Mouse (Mus musculus): Measurements from ENCODE around the gene Ldlr. TPM values are rescaled to one million over a fixed set of nuclear protein-coding genes. Genes with fewer than 3 reads are reported as not detected.

The Ldlr gene
- polyA plus RNA-seq, 1 experiment from 2014 or later: 18.8 TPM

DNA sequence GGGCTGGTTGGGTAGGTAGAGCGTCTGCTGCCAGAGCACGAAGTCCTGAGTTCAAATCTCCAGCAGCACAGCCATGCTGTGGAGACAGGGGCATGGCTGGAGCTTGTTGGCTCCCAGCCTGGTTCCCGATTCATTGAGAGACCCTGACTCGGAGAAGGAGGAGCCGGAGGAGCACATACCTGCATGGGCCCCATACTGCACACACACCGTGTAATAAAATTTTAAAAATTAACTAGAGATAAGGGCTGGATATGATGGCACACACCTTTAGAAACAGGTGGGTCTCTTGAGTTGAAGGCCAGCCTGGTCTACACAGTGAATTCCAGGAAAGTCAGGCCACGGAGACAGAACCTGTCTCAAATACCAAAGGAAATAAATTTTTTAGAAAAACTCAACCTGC is 10.7 kb downstream of the Ldlr start:
- no peak for ATAC-seq
- H3K27ac ChIP-seq (ENCODE audit: low read length): no peak overlapping the region
- H3K27me3 ChIP-seq (replicated peaks; ENCODE audit: control insufficient read depth, insufficient read depth, low read length): no peaks in the 10 kb centered on the region
- over 99% methylated on average over 7 of the region's 7 CpGs for WGBS
- no peaks in the 10 kb centered on the region for H3K9me3 ChIP-seq (ENCODE audit: control insufficient read depth, low read length)
- no peaks in the 10 kb centered on the region; the same call in 1 of the 2 replicates for H3K4me1 ChIP-seq (replicated peaks; ENCODE audit: control insufficient read depth, insufficient read depth, low read length)
- peaks cover 25% of the 10 kb centered on the region for H3K36me3 ChIP-seq (ENCODE audit: control insufficient read depth, insufficient read depth)
- H3K4me3 ChIP-seq (replicated peaks; ENCODE audit: low read length): no peak overlapping the region
- no peak overlapping the region for H3K4me2 ChIP-seq (ENCODE audit: low read length)
- H3K9ac ChIP-seq (replicated peaks; ENCODE audit: low read depth, low read length): no peak overlapping the region

DNA sequence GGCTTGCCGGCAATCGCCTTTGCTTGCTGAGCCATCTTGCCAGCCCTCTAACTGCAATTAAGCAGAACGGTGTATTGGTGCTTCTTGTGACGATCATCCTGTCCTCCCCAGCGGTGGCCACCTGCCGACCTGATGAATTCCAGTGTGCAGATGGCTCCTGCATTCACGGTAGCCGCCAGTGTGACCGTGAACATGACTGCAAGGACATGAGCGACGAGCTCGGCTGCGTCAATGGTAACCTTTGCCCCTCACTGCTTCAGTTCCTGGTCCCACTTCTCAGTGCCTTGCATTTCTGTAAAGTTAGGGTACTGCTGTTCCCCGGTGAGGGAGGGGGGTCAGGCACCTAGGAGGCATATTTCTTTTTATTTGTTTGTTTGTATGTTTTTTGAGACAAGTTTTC is 11.8 kb downstream of the Ldlr start:
- H3K36me3 ChIP-seq (ENCODE audit: control insufficient read depth, insufficient read depth): peaks cover 33% of the 10 kb centered on the region
- no peaks in the 10 kb centered on the region for H3K4me1 ChIP-seq (replicated peaks; ENCODE audit: control insufficient read depth, insufficient read depth, low read length)
- H3K4me3 ChIP-seq (replicated peaks; ENCODE audit: low read length): no peak overlapping the region
- no peaks in the 10 kb centered on the region for H3K27me3 ChIP-seq (replicated peaks; ENCODE audit: control insufficient read depth, insufficient read depth, low read length)
- 95% methylated on average over 14 of the region's 14 CpGs for WGBS
- H3K9ac ChIP-seq (replicated peaks; ENCODE audit: low read depth, low read length): no peak overlapping the region
- H3K9me3 ChIP-seq (ENCODE audit: control insufficient read depth, low read length): no peaks in the 10 kb centered on the region
- no peak overlapping the region for H3K4me2 ChIP-seq (ENCODE audit: low read length)
- H3K27ac ChIP-seq (ENCODE audit: low read length): no peak overlapping the region
- no peak for ATAC-seq

DNA sequence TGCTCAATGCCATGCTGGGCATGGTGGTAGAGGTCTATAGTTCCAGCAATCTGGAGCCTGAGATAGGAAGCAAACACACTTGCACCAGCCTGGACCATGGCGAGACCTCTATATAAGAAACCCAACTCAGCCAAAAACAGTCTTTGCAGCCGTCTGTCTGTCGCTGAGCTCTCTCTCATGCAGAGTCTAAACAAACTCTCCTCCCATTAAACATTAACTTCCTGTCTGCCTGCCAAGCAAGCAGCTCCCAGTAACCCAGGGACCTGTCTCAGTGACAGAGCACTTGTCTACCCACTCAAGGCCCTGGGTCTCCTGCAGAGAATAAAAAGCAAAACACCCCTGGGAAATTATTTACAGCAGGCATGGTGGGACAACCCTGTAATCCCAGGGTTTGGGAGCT is 13.3 kb downstream of the Ldlr start:
- H3K27me3 ChIP-seq (replicated peaks; ENCODE audit: control insufficient read depth, insufficient read depth, low read length): no peaks in the 10 kb centered on the region
- H3K4me3 ChIP-seq (replicated peaks; ENCODE audit: low read length): no peak overlapping the region
- no peak overlapping the region for H3K4me2 ChIP-seq (ENCODE audit: low read length)
- no peak overlapping the region for H3K27ac ChIP-seq (ENCODE audit: low read length)
- H3K4me1 ChIP-seq (replicated peaks; ENCODE audit: control insufficient read depth, insufficient read depth, low read length): no peaks in the 10 kb centered on the region
- no peak overlapping the region for H3K9ac ChIP-seq (replicated peaks; ENCODE audit: low read depth, low read length)
- H3K9me3 ChIP-seq (ENCODE audit: control insufficient read depth, low read length): no peaks in the 10 kb centered on the region
- 86% methylated on average over 3 of the region's 3 CpGs for WGBS
- peaks cover 33% of the 10 kb centered on the region for H3K36me3 ChIP-seq (ENCODE audit: control insufficient read depth, insufficient read depth)
- ATAC-seq: no peak

DNA sequence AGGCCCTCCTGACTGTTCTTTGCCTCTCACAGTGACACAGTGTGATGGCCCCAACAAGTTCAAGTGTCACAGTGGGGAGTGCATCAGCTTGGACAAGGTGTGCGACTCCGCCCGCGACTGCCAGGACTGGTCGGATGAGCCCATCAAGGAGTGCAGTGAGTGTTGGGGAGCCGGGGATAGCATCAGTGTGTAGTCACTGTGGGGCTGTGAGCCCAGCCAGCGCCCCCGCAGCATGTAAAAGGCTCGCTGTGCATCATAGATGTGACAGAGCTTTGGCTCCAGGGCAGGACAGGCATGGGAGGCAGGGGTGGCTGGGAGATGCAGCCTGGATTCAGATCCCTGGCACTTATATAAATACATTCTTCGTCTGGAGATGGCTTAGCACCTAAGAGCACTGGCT is 13.9 kb downstream of the Ldlr start:
- 93% methylated on average over 10 of the region's 10 CpGs for WGBS
- H3K4me1 ChIP-seq (replicated peaks; ENCODE audit: control insufficient read depth, insufficient read depth, low read length): no peaks in the 10 kb centered on the region
- no peaks in the 10 kb centered on the region for H3K9me3 ChIP-seq (ENCODE audit: control insufficient read depth, low read length)
- H3K36me3 ChIP-seq (ENCODE audit: control insufficient read depth, insufficient read depth): peaks cover 33% of the 10 kb centered on the region
- no peak overlapping the region for H3K4me2 ChIP-seq (ENCODE audit: low read length)
- H3K4me3 ChIP-seq (replicated peaks; ENCODE audit: low read length): no peak overlapping the region
- H3K9ac ChIP-seq (replicated peaks; ENCODE audit: low read depth, low read length): no peak overlapping the region
- H3K27ac ChIP-seq (ENCODE audit: low read length): no peak overlapping the region
- H3K27me3 ChIP-seq (replicated peaks; ENCODE audit: control insufficient read depth, insufficient read depth, low read length): no peaks in the 10 kb centered on the region
- no peak for ATAC-seq

DNA sequence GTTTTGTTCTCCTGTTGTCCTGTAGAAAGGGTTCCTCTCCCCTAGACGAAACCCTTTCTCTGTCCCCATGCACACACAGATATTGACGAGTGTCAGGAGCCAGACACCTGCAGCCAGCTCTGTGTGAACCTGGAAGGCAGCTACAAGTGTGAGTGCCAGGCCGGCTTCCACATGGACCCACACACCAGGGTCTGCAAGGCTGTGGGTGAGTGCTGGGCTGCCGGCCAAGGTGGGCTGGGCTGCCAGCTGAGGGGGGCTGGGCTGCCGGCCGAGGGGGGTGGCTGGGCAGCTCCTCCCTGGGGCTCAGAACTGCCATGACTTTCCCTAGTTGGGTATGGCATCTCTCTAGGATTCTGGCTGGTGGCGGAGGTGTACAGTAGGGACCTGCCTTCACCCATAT is 15.5 kb downstream of the Ldlr start:
- H3K4me1 ChIP-seq (replicated peaks; ENCODE audit: control insufficient read depth, insufficient read depth, low read length): no peaks in the 10 kb centered on the region
- no peaks in the 10 kb centered on the region for H3K27me3 ChIP-seq (replicated peaks; ENCODE audit: control insufficient read depth, insufficient read depth, low read length)
- H3K9me3 ChIP-seq (ENCODE audit: control insufficient read depth, low read length): no peaks in the 10 kb centered on the region
- no peak overlapping the region for H3K4me3 ChIP-seq (replicated peaks; ENCODE audit: low read length)
- no peak overlapping the region for H3K9ac ChIP-seq (replicated peaks; ENCODE audit: low read depth, low read length)
- H3K36me3 ChIP-seq (ENCODE audit: control insufficient read depth, insufficient read depth): peaks cover 22% of the 10 kb centered on the region
- H3K27ac ChIP-seq (ENCODE audit: low read length): no peak overlapping the region
- ATAC-seq: no peak
- H3K4me2 ChIP-seq (ENCODE audit: low read length): no peak overlapping the region
- 53% methylated on average over 7 of the region's 7 CpGs for WGBS

DNA sequence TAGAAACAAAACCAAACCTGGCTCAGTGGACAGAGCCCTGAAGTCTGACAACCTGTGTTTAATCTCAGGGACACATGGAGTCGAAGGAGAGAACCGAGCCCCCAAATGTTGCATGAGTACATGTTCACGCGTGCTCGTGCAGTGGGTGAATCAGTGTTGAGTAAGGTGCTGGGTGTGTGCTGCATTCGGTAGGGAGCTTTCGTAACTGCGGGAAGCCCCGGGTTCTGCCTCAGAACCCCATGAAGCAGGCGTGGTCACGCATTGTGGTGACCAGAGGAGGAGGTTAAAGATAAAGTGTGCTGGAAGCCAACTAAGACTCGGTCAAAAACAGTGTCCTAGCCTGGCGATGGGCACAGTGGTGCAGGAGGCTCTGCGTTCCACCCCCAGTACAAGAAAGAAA is 17.1 kb downstream of the Ldlr start:
- Histone ChIP-seq H3K27ac (ENCODE audit: low read length) (no peak overlapping the region), H3K4me3 (replicated peaks; ENCODE audit: low read length) (no peak overlapping the region), H3K4me1 (replicated peaks; ENCODE audit: control insufficient read depth, insufficient read depth, low read length) (no peaks in the 10 kb centered on the region), H3K9ac (replicated peaks; ENCODE audit: low read depth, low read length) (no peak overlapping the region), H3K27me3 (replicated peaks; ENCODE audit: control insufficient read depth, insufficient read depth, low read length) (no peaks in the 10 kb centered on the region), H3K36me3 (ENCODE audit: control insufficient read depth, insufficient read depth) (peaks cover 21% of the 10 kb centered on the region), H3K9me3 (ENCODE audit: control insufficient read depth, low read length) (no peaks in the 10 kb centered on the region), H3K4me2 (ENCODE audit: low read length) (no peak overlapping the region)
- ATAC-seq: no peak
- WGBS: 97% methylated on average over 14 of the region's 14 CpGs

DNA sequence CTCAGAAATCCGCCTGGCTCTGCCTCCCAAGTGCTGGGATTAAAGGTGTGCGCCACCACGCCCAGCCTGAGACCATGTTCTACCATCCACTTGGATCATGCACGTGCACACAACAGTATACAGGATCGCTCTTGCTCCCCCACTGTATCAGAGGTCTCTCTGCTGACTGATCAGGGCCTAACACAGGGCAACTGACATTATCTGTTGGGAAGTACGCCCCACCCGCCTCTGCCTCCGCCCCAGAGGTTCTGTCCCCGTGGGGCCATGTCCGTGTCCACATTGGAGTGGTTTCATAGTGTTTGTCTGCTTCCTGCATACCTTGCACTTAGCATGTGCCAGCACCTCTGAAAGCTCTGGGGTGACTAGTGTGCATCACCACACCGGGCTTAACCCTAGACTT is 18.2 kb downstream of the Ldlr start:
- H3K4me3 ChIP-seq (replicated peaks; ENCODE audit: low read length): no peak overlapping the region
- H3K36me3 ChIP-seq (ENCODE audit: control insufficient read depth, insufficient read depth): peaks cover 27% of the 10 kb centered on the region
- H3K27me3 ChIP-seq (replicated peaks; ENCODE audit: control insufficient read depth, insufficient read depth, low read length): no peaks in the 10 kb centered on the region
- no peak overlapping the region for H3K27ac ChIP-seq (ENCODE audit: low read length)
- H3K9me3 ChIP-seq (ENCODE audit: control insufficient read depth, low read length): no peaks in the 10 kb centered on the region
- no peak overlapping the region for H3K4me2 ChIP-seq (ENCODE audit: low read length)
- 97% methylated on average over 11 of the region's 11 CpGs for WGBS
- H3K9ac ChIP-seq (replicated peaks; ENCODE audit: low read depth, low read length): no peak overlapping the region
- H3K4me1 ChIP-seq (replicated peaks; ENCODE audit: control insufficient read depth, insufficient read depth, low read length): no peaks in the 10 kb centered on the region
- no peak for ATAC-seq

DNA sequence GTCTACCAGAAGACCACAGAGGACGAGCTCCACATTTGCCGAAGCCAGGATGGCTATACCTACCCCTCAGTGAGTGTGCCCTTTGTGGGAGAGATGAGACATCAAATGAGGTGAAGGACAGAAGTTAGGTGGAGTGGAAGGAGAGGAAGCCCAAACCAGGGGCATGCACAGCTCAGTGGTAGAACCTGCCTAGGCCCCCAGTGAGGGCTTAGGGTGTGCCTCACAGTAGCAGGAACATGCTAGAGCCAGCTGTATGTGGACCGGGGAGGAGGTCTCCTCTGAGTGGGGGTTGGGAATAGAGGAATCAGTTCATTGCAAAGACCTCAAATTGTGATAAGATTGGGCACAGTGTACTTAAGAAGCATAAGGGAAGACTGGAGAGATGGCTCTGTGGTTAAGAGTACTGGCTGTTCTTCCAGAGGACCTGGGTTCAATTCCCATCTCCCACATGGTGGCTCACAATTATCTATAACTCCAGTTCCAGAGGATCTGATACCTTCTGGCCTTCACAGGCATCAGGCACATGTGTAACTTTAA is 24.0 kb downstream of the Ldlr start:
- Histone ChIP-seq H3K9ac (replicated peaks; ENCODE audit: low read depth, low read length) (no peak overlapping the region), H3K4me1 (replicated peaks; ENCODE audit: control insufficient read depth, insufficient read depth, low read length) (peaks cover 7% of the 10 kb centered on the region), H3K27me3 (replicated peaks; ENCODE audit: control insufficient read depth, insufficient read depth, low read length) (no peaks in the 10 kb centered on the region), H3K27ac (ENCODE audit: low read length) (no peak overlapping the region), H3K9me3 (ENCODE audit: control insufficient read depth, low read length) (no peaks in the 10 kb centered on the region), H3K4me2 (ENCODE audit: low read length) (no peak overlapping the region), H3K4me3 (replicated peaks; ENCODE audit: low read length) (no peak overlapping the region), H3K36me3 (ENCODE audit: control insufficient read depth, insufficient read depth) (peaks cover 25% of the 10 kb centered on the region; the same call in 1 of the 2 replicates)
- ATAC-seq: no peak
- WGBS: 90% methylated on average over 3 of the region's 3 CpGs

DNA sequence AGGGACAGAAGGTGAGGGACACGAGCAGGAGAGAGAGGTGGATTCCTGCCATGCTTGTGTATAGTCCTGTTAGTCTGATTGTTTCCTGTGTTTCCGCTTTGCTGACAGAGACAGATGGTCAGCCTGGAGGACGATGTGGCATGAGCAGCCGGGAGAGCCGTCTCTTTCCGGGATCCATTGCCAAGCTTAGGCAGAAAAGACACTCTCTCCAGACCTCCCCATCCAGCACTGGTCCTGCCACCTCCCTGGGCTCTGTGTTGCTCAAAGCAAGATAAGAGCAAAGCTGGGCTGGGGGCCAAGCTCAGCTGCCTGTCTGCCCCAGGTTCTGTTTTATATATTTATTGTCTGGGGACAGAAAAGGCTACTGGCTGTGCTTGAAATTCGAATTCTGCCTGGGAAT is 24.8 kb downstream of the Ldlr start:
- peak; percentile 78 for ATAC-seq
- Histone ChIP-seq H3K27me3 (replicated peaks; ENCODE audit: control insufficient read depth, insufficient read depth, low read length) (no peaks in the 10 kb centered on the region), H3K36me3 (ENCODE audit: control insufficient read depth, insufficient read depth) (peaks cover 25% of the 10 kb centered on the region; the same call in 1 of the 2 replicates), H3K9ac (replicated peaks; ENCODE audit: low read depth, low read length) (no peak overlapping the region), H3K27ac (ENCODE audit: low read length) (peak overlapping the region; percentile 58), H3K9me3 (ENCODE audit: control insufficient read depth, low read length) (no peaks in the 10 kb centered on the region), H3K4me1 (replicated peaks; ENCODE audit: control insufficient read depth, insufficient read depth, low read length) (peaks cover 7% of the 10 kb centered on the region), H3K4me3 (replicated peaks; ENCODE audit: low read length) (no peak overlapping the region), H3K4me2 (ENCODE audit: low read length) (no peak overlapping the region)
- WGBS: 58% methylated on average over 7 of the region's 7 CpGs

DNA sequence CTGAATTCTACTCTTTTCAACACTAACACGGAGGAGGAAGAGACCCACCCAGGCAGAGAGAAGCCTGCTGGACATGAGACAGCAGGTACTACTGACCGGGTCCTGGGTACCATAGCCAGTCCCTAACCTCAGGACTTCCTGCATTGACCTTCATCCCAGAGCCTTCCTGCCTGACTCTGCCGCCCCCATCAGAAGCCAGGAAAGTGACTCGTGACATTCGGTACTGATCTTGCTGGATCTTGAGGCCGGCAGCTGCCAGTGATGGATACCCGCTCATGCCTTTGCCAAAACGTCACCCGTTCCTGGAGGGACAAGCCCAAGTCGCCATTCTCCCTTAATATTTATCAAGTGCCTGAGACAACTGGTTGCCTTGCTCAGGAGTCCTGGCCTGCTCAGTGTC is 25.2 kb downstream of the Ldlr start:
- ATAC-seq: no peak
- H3K9ac ChIP-seq (replicated peaks; ENCODE audit: low read depth, low read length): no peak overlapping the region
- peaks cover 25% of the 10 kb centered on the region; the same call in 1 of the 2 replicates for H3K36me3 ChIP-seq (ENCODE audit: control insufficient read depth, insufficient read depth)
- H3K4me1 ChIP-seq (replicated peaks; ENCODE audit: control insufficient read depth, insufficient read depth, low read length): peaks cover 7% of the 10 kb centered on the region
- H3K4me3 ChIP-seq (replicated peaks; ENCODE audit: low read length): no peak overlapping the region
- H3K9me3 ChIP-seq (ENCODE audit: control insufficient read depth, low read length): no peaks in the 10 kb centered on the region
- H3K27ac ChIP-seq (ENCODE audit: low read length): peak overlapping the region; percentile 58
- H3K4me2 ChIP-seq (ENCODE audit: low read length): no peak overlapping the region
- H3K27me3 ChIP-seq (replicated peaks; ENCODE audit: control insufficient read depth, insufficient read depth, low read length): no peaks in the 10 kb centered on the region
- 82% methylated on average over 10 of the region's 10 CpGs for WGBS
